Mouse (Mus musculus) macrophage (primary cell): ENCODE measurements around the gene Hid1. TPM values are rescaled to one million over a fixed set of nuclear protein-coding genes. Genes with fewer than 3 reads are reported as not detected.

ENCODE experiments used
- H3K27ac ChIP-seq: fragments of 350-480 bp; formaldehyde crosslinking; 2 replicates; pipeline ENCODE4 v1.9.0; 2021
- H3K36me3 ChIP-seq: fragments of 350-480 bp; formaldehyde crosslinking; 2 replicates; pipeline ENCODE4 v1.9.0; 2021; ENCODE audit errors: inconsistent target
- H3K4me3 ChIP-seq: fragments of 350-480 bp; formaldehyde crosslinking; 2 replicates; pipeline ENCODE4 v1.9.0; 2021; ENCODE audit errors: inconsistent target
- H3K79me2 ChIP-seq: fragments of 350-480 bp; formaldehyde crosslinking; 2 replicates; pipeline ENCODE4 v1.9.0; 2021; ENCODE audit errors: inconsistent target
- WGBS: methylation state at CpG from one replicate; pipeline ENCODE4 v1.1.7; 2026; ENCODE audit warnings: inconsistent platforms; ENCODE audit not compliant: missing documents; 5-methylcytosine and 5-hydroxymethylcytosine counted together
- polyA plus RNA-seq: library from polyadenylated mRNA; stranded (reverse); fragments of 250-400 nt; gene quantifications from 3 replicates; pipeline ENCODE4 v1.2.4, GENCODE M21; 2018; ENCODE audit warnings: inconsistent platforms

Gene Hid1
- polyA plus RNA-seq, 1 experiment from 2014 or later, result not detected

DNA sequence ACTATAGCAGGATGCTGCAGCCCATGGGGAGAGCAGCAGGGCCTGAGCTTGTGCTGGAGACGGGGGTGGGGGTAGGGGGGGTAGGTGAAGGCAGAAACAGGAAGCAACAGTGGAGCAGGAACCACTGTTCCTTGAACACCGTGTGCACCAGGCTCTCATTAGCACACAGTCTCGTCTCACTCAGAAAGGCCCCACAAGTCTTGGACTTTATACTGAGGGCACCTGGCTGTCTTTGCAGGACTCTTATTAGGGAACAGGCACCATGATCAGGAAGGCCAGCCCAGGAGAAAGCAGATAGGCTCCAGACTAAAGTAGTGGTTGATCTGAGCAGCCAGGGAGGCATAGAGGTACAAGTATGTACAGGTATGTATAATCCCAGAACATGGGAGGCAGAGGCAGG lies 30.2 kb downstream of the Hid1 start:
- no peak overlapping the region for H3K4me3 ChIP-seq
- H3K36me3 ChIP-seq, result no peaks in the 10 kb centered on the region
- H3K79me2 ChIP-seq, result no peaks in the 10 kb centered on the region
- WGBS, result 0% methylated on average over 3 of the region's 3 CpGs
- H3K27ac ChIP-seq, result no peak overlapping the region

DNA sequence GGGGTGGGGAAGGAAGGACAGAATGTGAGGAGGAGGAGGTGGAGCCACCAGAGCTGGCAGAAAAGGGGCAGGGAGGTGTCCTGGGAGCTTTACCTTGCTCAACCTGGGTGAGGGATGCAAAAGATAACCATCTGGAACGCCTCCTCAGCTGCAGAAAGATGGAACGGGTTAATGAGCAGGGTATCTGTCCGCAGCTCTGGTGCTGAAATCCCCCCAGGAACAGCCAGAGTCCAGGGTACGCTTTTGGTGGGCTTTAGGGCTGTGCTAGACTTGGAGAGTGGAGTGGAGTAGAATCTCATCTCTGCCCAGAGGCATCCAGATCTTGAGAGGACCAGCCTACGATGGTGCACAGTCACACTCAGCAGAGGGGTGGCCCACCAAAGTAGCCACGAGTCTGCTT lies 31.4 kb downstream of the Hid1 start:
- Histone ChIP-seq H3K27ac (no peak overlapping the region), H3K36me3 (no peaks in the 10 kb centered on the region), H3K4me3 (no peak overlapping the region), H3K79me2 (no peaks in the 10 kb centered on the region)
- WGBS, result 25% methylated on average over 6 of the region's 6 CpGs

DNA sequence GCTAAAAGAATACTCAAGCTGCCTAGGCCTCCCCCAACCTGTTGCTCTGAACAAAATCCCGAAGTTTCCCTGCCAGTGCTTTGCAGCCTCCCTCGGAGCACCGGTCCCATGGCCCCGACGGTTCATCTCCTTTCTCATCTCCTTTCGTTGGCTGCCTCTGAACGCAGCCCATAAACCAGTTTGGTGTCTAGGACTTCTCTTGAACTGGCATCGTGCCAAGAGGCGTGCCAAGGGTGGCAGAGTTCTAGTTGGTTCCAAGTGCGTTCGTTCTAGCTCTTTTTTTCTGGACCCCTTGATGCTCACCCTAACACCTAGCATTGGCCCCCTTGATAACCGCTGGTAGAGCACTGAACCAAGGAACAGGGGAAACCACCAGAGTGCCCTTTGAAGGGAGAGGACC lies 32.3 kb downstream of the Hid1 start:
- Histone ChIP-seq H3K27ac (no peak overlapping the region), H3K36me3 (no peaks in the 10 kb centered on the region), H3K79me2 (no peaks in the 10 kb centered on the region), H3K4me3 (no peak overlapping the region)
- 61% methylated on average over 12 of the region's 12 CpGs for WGBS

DNA sequence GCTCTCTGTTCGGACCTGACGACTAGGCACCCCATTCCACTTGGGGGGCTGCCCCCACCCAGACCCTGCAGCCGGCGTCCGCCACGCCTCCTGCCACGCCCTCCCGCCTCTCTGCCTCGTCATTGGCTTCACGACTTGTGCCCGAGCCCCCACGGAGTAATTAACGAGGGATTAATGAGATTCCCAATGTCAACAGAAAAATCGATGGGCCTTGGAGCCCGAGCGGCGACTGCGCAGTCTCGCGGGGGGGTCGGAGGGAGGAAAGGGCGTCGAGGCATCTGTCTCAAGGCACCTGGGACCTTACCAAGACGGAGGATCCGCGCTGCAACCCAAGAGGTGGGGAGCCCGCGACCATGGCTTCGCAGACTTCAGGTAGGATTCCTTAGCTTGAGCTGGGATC lies 33.0 kb downstream of the Hid1 start, which contains the start of gene Otop3:
TSS of gene Otop3 (plus strand) at position 201 of the 400 bp plus-strand sequence.
- H3K79me2 ChIP-seq, result no peaks in the 10 kb centered on the region
- 10% methylated on average over 26 of the region's 29 CpGs for WGBS

GRCm38 (mm10) chr11:115329339-115329738 lies 38.2 kb downstream of the Hid1 start:
- WGBS, result 74% methylated on average over 15 of the region's 15 CpGs
- no peaks in the 10 kb centered on the region for H3K36me3 ChIP-seq
- H3K4me3 ChIP-seq, result no peak overlapping the region
- H3K79me2 ChIP-seq, result no peaks in the 10 kb centered on the region
- no peak overlapping the region for H3K27ac ChIP-seq

More for the DNA sequence above, 33.0 kb downstream of the Hid1 start, which contains the start of gene Otop3:
- H3K27ac ChIP-seq, result no peak within 1 kb of the TSS
- H3K4me3 ChIP-seq, result no peak within 1 kb of the TSS
- H3K36me3 ChIP-seq, result no peaks in the 10 kb centered on the region

DNA sequence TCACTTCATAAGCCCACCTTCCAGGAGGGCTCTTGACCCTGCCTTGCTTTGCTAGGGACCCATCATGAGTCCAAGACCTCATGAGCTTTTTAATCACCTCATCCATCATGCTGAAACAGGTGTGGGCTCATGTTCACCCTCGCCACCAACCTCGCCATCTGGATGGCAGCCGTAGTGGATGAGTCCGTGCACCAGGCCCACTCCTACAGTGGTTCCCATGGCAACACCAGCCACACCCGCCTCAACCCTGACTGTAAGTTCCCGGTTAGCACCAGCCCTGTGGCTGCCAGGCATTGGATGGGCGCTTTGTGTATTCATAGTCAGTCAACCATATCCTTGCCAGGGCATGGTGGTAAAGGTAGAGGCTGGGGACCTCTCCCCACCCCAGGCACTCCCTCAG lies 40.8 kb downstream of the Hid1 start:
- Histone ChIP-seq H3K36me3 (no peaks in the 10 kb centered on the region), H3K4me3 (no peak overlapping the region), H3K79me2 (no peaks in the 10 kb centered on the region), H3K27ac (no peak overlapping the region)
- 69% methylated on average over 7 of the region's 7 CpGs for WGBS

DNA sequence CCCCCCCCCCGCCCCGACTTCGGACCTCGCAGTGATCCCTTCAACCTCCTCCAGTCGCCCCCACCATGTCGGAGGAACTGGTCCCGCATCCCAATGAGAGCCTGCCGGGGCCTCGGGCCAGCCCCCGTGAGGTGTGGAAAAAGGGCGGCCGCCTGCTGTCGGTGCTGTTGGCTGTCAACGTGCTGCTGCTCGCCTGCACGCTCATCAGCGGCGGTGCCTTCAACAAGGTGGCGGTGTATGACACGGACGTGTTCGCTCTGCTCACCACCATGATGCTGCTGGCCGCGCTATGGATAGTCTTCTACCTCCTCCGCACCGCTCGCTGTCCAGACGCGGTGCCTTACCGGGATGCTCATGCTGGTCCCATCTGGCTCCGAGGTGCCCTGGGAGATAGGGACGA lies 44.2 kb downstream of the Hid1 start:
- no peak overlapping the region for H3K4me3 ChIP-seq
- WGBS, result 31% methylated on average over 27 of the region's 32 CpGs
- H3K36me3 ChIP-seq, result no peaks in the 10 kb centered on the region
- H3K79me2 ChIP-seq, result no peaks in the 10 kb centered on the region
- H3K27ac ChIP-seq, result no peak overlapping the region

DNA sequence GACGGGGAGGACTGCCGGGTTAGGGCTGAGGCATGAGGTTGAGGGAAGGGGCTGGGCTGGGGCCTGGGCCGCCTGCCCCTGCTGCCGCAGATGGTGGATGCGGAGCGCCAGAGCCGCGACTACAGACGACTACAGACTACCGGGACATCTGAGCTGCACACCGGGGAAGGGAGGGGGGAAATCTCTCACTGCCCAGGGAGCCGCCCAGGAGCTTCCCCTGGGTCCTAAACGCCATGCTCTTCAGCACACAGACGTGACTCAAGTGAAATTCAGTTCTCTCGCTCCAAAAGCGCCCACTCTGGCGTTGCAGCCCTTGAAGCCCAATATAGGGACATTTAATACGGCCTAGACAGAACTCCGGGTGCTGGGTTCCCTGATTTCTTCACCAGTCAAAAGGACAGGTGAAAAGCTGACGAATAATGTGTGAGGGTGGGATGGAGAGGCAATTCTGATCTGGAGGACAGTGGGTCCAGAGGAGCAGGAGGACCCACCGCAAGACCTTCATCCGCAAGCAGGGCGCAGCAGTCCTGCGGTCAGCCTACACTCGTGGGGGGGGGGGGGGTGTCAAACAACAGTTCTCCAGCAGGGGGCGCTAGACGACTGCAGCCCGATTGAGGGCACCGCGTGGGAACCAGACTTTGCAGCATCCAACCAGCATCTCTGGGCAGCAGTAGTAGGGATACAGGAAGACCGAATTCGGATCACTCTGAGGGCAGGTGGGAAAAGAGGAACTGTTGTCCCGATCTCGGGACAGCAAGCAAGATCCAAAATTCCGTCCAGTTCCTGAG lies 45.5 kb downstream of the Hid1 start, which contains the start of gene Ush1g:
TSS of gene Ush1g (minus strand) at position 136 of the 788 bp plus-strand sequence.
- no peak within 1 kb of the TSS for H3K4me3 ChIP-seq
- no peaks in the 10 kb centered on the region for H3K79me2 ChIP-seq
- WGBS, result 7% methylated on average over 35 of the region's 35 CpGs
- no peaks in the 10 kb centered on the region for H3K36me3 ChIP-seq
- no peak within 1 kb of the TSS for H3K27ac ChIP-seq

DNA sequence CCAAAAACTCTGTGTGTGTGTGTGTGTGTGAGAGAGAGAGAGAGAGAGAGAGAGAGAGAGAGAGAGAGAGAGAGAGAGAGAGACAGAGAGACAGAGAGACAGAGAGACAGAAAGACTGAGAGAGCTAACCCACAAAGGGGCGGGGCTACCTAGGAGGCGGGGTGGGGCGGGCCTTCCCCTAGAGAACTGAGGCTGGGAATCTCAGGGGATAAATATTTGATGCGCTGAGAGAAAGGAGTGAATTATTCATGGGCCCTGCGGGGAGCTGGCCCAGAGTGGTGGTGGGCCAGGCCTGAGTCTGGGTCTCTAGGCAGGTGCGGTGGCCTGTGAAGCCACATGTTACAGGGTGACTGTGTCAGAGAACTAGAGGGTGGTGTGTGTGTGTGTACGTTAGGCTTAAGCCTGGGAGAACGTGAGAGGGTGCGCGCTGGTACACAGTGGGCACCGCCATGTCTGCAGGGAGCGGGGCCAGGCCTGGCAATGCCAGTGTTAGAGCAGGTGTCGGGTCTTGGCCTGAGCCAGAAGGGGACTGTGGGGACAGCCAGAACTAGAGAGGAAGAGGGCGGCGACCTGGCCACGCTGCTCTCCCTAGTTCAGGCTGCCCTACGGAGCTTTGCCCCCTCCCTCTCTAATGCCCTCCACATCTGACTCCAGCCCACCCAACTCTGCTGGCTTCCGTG lies 47.7 kb downstream of the Hid1 start:
- WGBS, result 21% methylated on average over 18 of the region's 18 CpGs

GRCm38 (mm10) chr11:115318245-115319027 lies 49.1 kb downstream of the Hid1 start:
- WGBS, result 17% methylated on average over 63 of the region's 63 CpGs

More for the DNA sequence above, 47.7 kb downstream of the Hid1 start:
- no peaks in the 10 kb centered on the region for H3K79me2 ChIP-seq
- H3K27ac ChIP-seq, result no peak overlapping the region
- no peak overlapping the region for H3K4me3 ChIP-seq
- no peaks in the 10 kb centered on the region for H3K36me3 ChIP-seq

DNA sequence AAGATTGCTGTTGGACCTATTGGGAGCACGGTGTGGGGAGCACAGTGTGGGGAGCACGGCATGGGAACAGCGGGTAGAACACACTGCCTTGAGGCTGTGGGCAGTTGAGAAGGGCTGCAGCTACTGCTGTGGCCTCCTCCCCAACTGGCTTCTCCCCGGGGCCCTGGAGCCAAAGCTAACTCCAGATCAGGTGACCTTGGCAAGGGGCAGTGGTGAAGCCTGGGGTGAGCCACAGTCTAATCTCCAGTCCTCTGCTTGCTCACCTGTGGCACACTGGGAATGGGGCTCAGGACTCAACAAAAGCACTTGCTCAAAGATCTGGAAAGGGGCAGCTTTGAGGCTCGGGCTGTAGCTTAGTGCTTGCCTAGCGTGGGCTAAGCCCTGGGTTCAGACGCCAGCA lies 50.4 kb downstream of the Hid1 start:
- 66% methylated on average over 7 of the region's 7 CpGs for WGBS

More at GRCm38 (mm10) chr11:115318245-115319027, 49.1 kb downstream of the Hid1 start:
- Histone ChIP-seq H3K4me3 (no peak overlapping the region), H3K79me2 (no peaks in the 10 kb centered on the region), H3K27ac (no peak overlapping the region), H3K36me3 (no peaks in the 10 kb centered on the region)

GRCm38 (mm10) chr11:115314249-115314648 lies 53.3 kb downstream of the Hid1 start:
- WGBS, result 21% methylated on average over 2 of the region's 2 CpGs
- Histone ChIP-seq H3K4me3 (no peak overlapping the region), H3K36me3 (no peaks in the 10 kb centered on the region), H3K79me2 (no peaks in the 10 kb centered on the region), H3K27ac (no peak overlapping the region)

More for the DNA sequence above, 50.4 kb downstream of the Hid1 start:
- no peaks in the 10 kb centered on the region for H3K79me2 ChIP-seq
- no peaks in the 10 kb centered on the region for H3K36me3 ChIP-seq
- no peak overlapping the region for H3K27ac ChIP-seq
- H3K4me3 ChIP-seq, result no peak overlapping the region

- Histone ChIP-seq H3K27ac (no peak overlapping the region), H3K4me3 (no peak overlapping the region), H3K79me2 (no peaks in the 10 kb centered on the region), H3K36me3 (no peaks in the 10 kb centered on the region)
- 83% methylated on average over 1 of the region's 1 CpGs for WGBS
Observed at GRCm38 (mm10) chr11:115308781-115309180, 58.8 kb downstream of the Hid1 start.

DNA sequence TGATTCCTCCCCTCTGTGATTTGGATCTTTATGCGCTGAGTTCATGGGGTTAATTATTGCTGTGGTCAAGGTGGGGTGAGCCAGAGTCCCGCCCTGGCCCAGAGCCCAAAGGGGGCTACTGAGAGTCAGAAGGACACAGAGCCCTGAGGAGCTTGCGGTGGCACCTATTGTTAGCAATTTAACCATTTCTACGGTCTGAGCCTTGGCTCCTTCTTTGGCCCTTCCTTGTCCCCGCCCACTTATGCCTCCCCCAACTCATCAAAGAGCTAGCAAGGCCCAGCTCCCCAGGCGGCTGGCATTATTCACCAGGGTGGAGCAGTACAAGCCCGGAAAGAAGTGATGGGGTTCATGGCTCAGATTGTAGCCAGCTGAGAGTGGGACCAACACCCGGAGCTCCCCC lies 60.7 kb downstream of the Hid1 start, which contains the start of gene Otop2:
TSS of gene Otop2 (plus strand) at position 301 of the 400 bp plus-strand sequence.
- no peak within 1 kb of the TSS for H3K27ac ChIP-seq
- H3K36me3 ChIP-seq, result no peaks in the 10 kb centered on the region
- no peaks in the 10 kb centered on the region for H3K79me2 ChIP-seq
- WGBS, result 62% methylated on average over 8 of the region's 8 CpGs
- H3K4me3 ChIP-seq, result no peak within 1 kb of the TSS
